Mouse (Mus musculus) heart, adult 2 months (tissue): ENCODE measurements around the gene Rabl3. TPM values are rescaled to one million over a fixed set of nuclear protein-coding genes. Genes with fewer than 3 reads are reported as not detected.

Experiments
- DNase-seq, 2 experiments: peaks; one replicate each; pipeline ENCODE4 v3.0.0; 2021
- H3K27ac ChIP-seq: fragments of 200-600 bp; 2 replicates; pipeline ENCODE4 v1.8.1; 2022
- H3K27me3 ChIP-seq: fragments of 200-500 bp; 2 replicates; pipeline ENCODE4 v1.6.1; 2012; ENCODE audit warnings: mild to moderate bottlenecking, low read length, inconsistent platforms, mixed read lengths; ENCODE audit not compliant: control insufficient read depth, insufficient read depth
- H3K36me3 ChIP-seq: fragments of 200-500 bp; 2 replicates; pipeline ENCODE4 v1.6.1; 2012; ENCODE audit warnings: low read length, inconsistent platforms; ENCODE audit not compliant: control insufficient read depth, insufficient read depth
- H3K4me1 ChIP-seq: fragments of 200-500 bp; 2 replicates; pipeline ENCODE4 v1.6.1; 2011; ENCODE audit warnings: low read length; ENCODE audit not compliant: control insufficient read depth, insufficient read depth
- H3K4me3 ChIP-seq: fragments of 200-600 bp; 2 replicates; pipeline ENCODE4 v1.8.1; 2022
- H3K79me2 ChIP-seq: fragments of 200-500 bp; replicated peaks from 2 replicates; pipeline ENCODE4 v1.6.1; 2012; ENCODE audit warnings: mild to moderate bottlenecking, inconsistent platforms, low read length, moderate library complexity, mixed read lengths; ENCODE audit not compliant: control insufficient read depth, insufficient read depth
- H3K9ac ChIP-seq: fragments of 200-500 bp; 2 replicates; pipeline ENCODE4 v1.6.1; 2012; ENCODE audit warnings: low read depth, mild to moderate bottlenecking, control low read depth, inconsistent platforms, low read length, mixed read lengths
- CTCF ChIP-seq: fragments of 200-600 bp; IDR thresholded peaks from 2 replicates; pipeline ENCODE4 v1.8.1; 2022; ENCODE audit warnings: antibody characterized with exemption, mild to moderate bottlenecking, moderate library complexity
- EP300 ChIP-seq: fragments of 200-500 bp; IDR thresholded peaks from 2 replicates; pipeline ENCODE4 v1.6.1; 2011; ENCODE audit warnings: low read depth, low read length, control low read depth; ENCODE audit not compliant: insufficient read depth
- POLR2A ChIP-seq: fragments of 200-500 bp; IDR thresholded peaks from 2 replicates; pipeline ENCODE4 v1.6.1; 2011; ENCODE audit warnings: mild to moderate bottlenecking, low read depth, low read length, control low read depth; ENCODE audit not compliant: insufficient read depth
- WGBS: fragments of 180-500 bp; shearing (Covaris S2); methylation state at CpG from one replicate; pipeline ENCODE4 v1.1.7; 2018; 5-methylcytosine and 5-hydroxymethylcytosine counted together
- intact Hi-C: fragments of 180-260 bp; cut with DNase I; formaldehyde crosslinking; loops from one replicate; pipeline ENCODE4 v1.15.1; 2025
- polyA plus RNA-seq: library from polyadenylated mRNA; depleted of rRNA; stranded (reverse); fragments of >200 nt; gene quantifications from 2 replicates; pipeline ENCODE4 v1.2.3, GENCODE M21; 2012
- total RNA-seq, 2 experiments: library from RNA; stranded (reverse); gene quantifications; 2 replicates each; pipeline ENCODE4 v1.2.3; 2021

Gene Rabl3
- total and polyA plus RNA-seq, 3 experiments: 3.0 to 6.8 (median 6.7) TPM

- 68% methylated on average over 8 of the region's 8 CpGs for WGBS
- Histone ChIP-seq H3K9ac (no peak overlapping the region), H3K36me3 (no peaks in the 10 kb centered on the region), H3K4me1 (no peaks in the 10 kb centered on the region), H3K4me3 (no peak overlapping the region), H3K27ac (no peak overlapping the region), H3K27me3 (no peaks in the 10 kb centered on the region), H3K79me2 (no peaks in the 10 kb centered on the region)
- no peak for DNase-seq
- intact Hi-C loops: no loop called here
- TF ChIP-seq CTCF (no peak), POLR2A (no peak), EP300 (no peak)
These were observed 51.9 kb downstream of the Rabl3 start for GRCm38 (mm10) chr16:37591551-37591950.

GRCm38 (mm10) chr16:37597412-37597811 lies 57.7 kb downstream of the Rabl3 start:
- Histone ChIP-seq H3K36me3 (no peaks in the 10 kb centered on the region), H3K27me3 (no peaks in the 10 kb centered on the region), H3K4me3 (no peak overlapping the region), H3K9ac (no peak overlapping the region), H3K4me1 (no peaks in the 10 kb centered on the region), H3K27ac (no peak overlapping the region), H3K79me2 (no peaks in the 10 kb centered on the region)
- intact Hi-C loops: no loop called here
- no peak for DNase-seq
- TF ChIP-seq EP300 (no peak), CTCF (no peak), POLR2A (no peak)
- WGBS: 62% methylated on average over 5 of the region's 5 CpGs

GRCm38 (mm10) chr16:37598463-37598862 lies 58.8 kb downstream of the Rabl3 start:
- Histone ChIP-seq H3K9ac (no peak overlapping the region), H3K27me3 (no peaks in the 10 kb centered on the region), H3K4me1 (no peaks in the 10 kb centered on the region), H3K27ac (no peak overlapping the region), H3K4me3 (no peak overlapping the region), H3K36me3 (no peaks in the 10 kb centered on the region), H3K79me2 (no peaks in the 10 kb centered on the region)
- WGBS: 94% methylated on average over 7 of the region's 7 CpGs
- intact Hi-C loops: no loop called here
- no peak for TF ChIP-seq EP300
- TF ChIP-seq CTCF: no peak
- no peak for TF ChIP-seq POLR2A
- DNase-seq: no peak

- Histone ChIP-seq H3K36me3 (no peaks in the 10 kb centered on the region), H3K4me1 (no peaks in the 10 kb centered on the region), H3K27me3 (no peaks in the 10 kb centered on the region), H3K4me3 (no peak overlapping the region), H3K9ac (no peak overlapping the region), H3K79me2 (no peaks in the 10 kb centered on the region), H3K27ac (no peak overlapping the region)
- intact Hi-C loops: no loop called here
- 68% methylated on average over 3 of the region's 3 CpGs for WGBS
- no peak for TF ChIP-seq CTCF
- TF ChIP-seq EP300: no peak
- TF ChIP-seq POLR2A: no peak
- DNase-seq: no peak
These were observed 59.6 kb downstream of the Rabl3 start for GRCm38 (mm10) chr16:37599326-37599725.

GRCm38 (mm10) chr16:37603431-37603830 lies 63.7 kb downstream of the Rabl3 start:
- no peak overlapping the region for H3K9ac ChIP-seq
- WGBS: 78% methylated on average over 1 of the region's 1 CpGs
- H3K36me3 ChIP-seq: no peaks in the 10 kb centered on the region
- H3K27me3 ChIP-seq: no peaks in the 10 kb centered on the region
- no peaks in the 10 kb centered on the region for H3K4me1 ChIP-seq
- DNase-seq: no peak
- no peak overlapping the region for H3K4me3 ChIP-seq
- H3K79me2 ChIP-seq: no peaks in the 10 kb centered on the region
- TF ChIP-seq CTCF: no peak
- no peak for TF ChIP-seq EP300
- no peak overlapping the region for H3K27ac ChIP-seq
- intact Hi-C loops: no loop called here

- Histone ChIP-seq H3K36me3 (no peaks in the 10 kb centered on the region), H3K4me3 (no peak overlapping the region), H3K27ac (no peak overlapping the region), H3K4me1 (no peaks in the 10 kb centered on the region), H3K9ac (no peak overlapping the region), H3K27me3 (no peaks in the 10 kb centered on the region), H3K79me2 (no peaks in the 10 kb centered on the region)
- WGBS: 69% methylated on average over 6 of the region's 6 CpGs
- TF ChIP-seq CTCF (no peak), EP300 (no peak), POLR2A (no peak)
- no peak for DNase-seq
- intact Hi-C loops: no loop called here
These were observed 64.6 kb downstream of the Rabl3 start for GRCm38 (mm10) chr16:37604243-37604642.

GRCm38 (mm10) chr16:37610333-37610732 lies 70.6 kb downstream of the Rabl3 start:
- no peak overlapping the region for H3K9ac ChIP-seq
- WGBS: 75% methylated on average over 8 of the region's 8 CpGs
- TF ChIP-seq CTCF: no peak
- TF ChIP-seq POLR2A: no peak
- TF ChIP-seq EP300: no peak

More at GRCm38 (mm10) chr16:37610333-37610732, 70.6 kb downstream of the Rabl3 start:
- no peaks in the 10 kb centered on the region for H3K79me2 ChIP-seq
- no peaks in the 10 kb centered on the region for H3K27me3 ChIP-seq
- intact Hi-C loops: no loop called here
- H3K27ac ChIP-seq: no peak overlapping the region
- H3K4me1 ChIP-seq: no peaks in the 10 kb centered on the region
- DNase-seq: no peak
- H3K4me3 ChIP-seq: no peak overlapping the region
- H3K36me3 ChIP-seq: no peaks in the 10 kb centered on the region
